Mouse (Mus musculus) olfactory bulb, adult 2 months (tissue): ENCODE data around the gene Fut8. TPM values are rescaled to one million over a fixed set of nuclear protein-coding genes. Genes with fewer than 3 reads are reported as not detected.

Experiments used
- H3K27ac ChIP-seq: fragments of 200-500 bp; 2 replicates; pipeline ENCODE4 v1.5.1; 2012; ENCODE audit warnings: low read depth, low read length; ENCODE audit not compliant: insufficient read depth
- H3K4me1 ChIP-seq: fragments of 200-500 bp; 2 replicates; pipeline ENCODE4 v1.6.1; 2012; ENCODE audit warnings: low read length; ENCODE audit not compliant: control insufficient read depth, insufficient read depth
- H3K4me3 ChIP-seq: fragments of 200-500 bp; 2 replicates; pipeline ENCODE4 v1.5.1; 2012; ENCODE audit warnings: mild to moderate bottlenecking, low read depth, low read length, moderate library complexity; ENCODE audit not compliant: insufficient read depth
- CTCF ChIP-seq: fragments of 200-500 bp; IDR thresholded peaks from 2 replicates; pipeline ENCODE4 v1.5.1; 2012; ENCODE audit warnings: low read depth, mild to moderate bottlenecking, low read length, moderate library complexity; ENCODE audit not compliant: insufficient read depth
- POLR2A ChIP-seq: fragments of 200-500 bp; IDR thresholded peaks from 2 replicates; pipeline ENCODE4 v1.6.1; 2012; ENCODE audit warnings: mild to moderate bottlenecking, low read depth, low read length, moderate library complexity; ENCODE audit not compliant: insufficient read depth
- WGBS: fragments of 180-500 bp; shearing (Covaris S2); methylation state at CpG from one replicate; pipeline ENCODE4 v1.1.7; 2018; 5-methylcytosine and 5-hydroxymethylcytosine counted together
- polyA plus RNA-seq: library from polyadenylated mRNA; stranded (reverse); fragments of >200 nt; gene quantifications from 2 replicates; pipeline ENCODE4 v1.2.4, GENCODE M21; 2012; ENCODE audit warnings: low replicate concordance; ENCODE audit not compliant: missing spikeins, insufficient read depth, insufficient read length

Gene Fut8
- polyA plus RNA-seq, 1 experiment, result 125 TPM

GRCm38 (mm10) chr12:77500439-77501055 is 262.6 kb downstream of the Fut8 start:
- Histone ChIP-seq H3K27ac (no peak overlapping the region), H3K4me3 (no peak overlapping the region), H3K4me1 (no peaks in the 10 kb centered on the region; the same call in 1 of the 2 replicates)
- TF ChIP-seq CTCF (no peak), POLR2A (no peak)
- 92% methylated on average over 5 of the region's 5 CpGs for WGBS

DNA sequence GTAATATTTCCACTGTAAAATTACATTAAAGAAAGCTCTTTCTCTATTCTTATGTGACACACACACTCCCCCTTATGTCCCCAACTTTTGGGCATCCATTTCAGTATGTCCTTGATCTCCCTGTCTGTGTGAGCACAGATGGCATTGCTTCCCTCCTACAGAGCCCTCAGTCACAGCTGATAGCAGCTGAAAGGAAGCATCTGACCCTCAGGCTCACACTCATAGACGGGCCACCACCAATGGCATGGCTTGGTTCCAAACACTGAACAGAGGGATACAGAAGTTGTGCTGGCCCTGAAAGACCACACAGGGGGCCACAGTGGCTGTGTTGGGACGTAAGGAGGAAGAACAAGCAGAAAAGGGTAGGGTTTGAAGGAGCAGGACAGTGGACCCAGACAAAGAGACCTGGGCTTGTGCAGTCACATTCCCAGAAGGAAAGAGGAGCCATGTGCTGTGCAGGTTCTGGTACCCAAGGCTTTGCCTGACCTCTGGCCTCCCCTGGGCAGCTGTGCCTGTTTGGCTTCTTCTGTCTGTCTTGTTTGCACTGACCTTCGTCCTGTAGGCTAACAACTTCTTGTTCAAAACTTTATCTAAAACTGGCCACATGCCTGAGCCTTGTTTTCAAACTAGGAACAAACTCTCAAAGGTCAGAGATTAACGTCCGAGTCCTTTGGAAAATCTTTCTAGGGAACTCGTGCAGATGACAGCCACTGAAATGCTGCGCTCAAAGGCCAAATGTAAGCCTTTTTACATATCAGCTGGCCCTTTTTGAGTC is 263.7 kb downstream of the Fut8 start:
- TF ChIP-seq POLR2A, result no peak
- no peak for TF ChIP-seq CTCF
- Histone ChIP-seq H3K4me1 (no peaks in the 10 kb centered on the region; the same call in 1 of the 2 replicates), H3K27ac (no peak overlapping the region), H3K4me3 (no peak overlapping the region)
- 84% methylated on average over 7 of the region's 7 CpGs for WGBS

GRCm38 (mm10) chr12:77502243-77502642 is 264.3 kb downstream of the Fut8 start:
- Histone ChIP-seq H3K4me1 (no peaks in the 10 kb centered on the region; the same call in 1 of the 2 replicates), H3K27ac (no peak overlapping the region), H3K4me3 (no peak overlapping the region)
- TF ChIP-seq CTCF, result no peak
- WGBS, result 90% methylated on average over 3 of the region's 3 CpGs

DNA sequence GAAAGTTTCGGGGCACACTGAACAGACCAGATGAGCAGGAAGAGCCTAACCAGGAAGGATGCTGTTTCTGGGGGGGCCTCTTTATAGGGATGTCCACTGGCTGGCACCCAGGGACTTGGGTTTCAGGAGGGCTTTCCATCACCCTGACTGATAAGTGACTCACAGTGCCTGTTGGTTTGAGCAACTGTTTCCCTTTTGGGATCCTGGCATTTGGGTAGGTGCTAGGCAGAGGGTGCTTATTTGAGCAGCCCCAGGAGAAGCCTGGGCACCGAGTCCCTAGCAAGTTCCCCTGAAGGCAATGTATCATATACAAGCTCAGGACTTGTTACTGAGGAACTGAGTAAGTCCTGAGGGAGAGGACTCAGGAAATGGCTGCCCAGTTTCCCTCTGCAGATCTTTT is 267.5 kb downstream of the Fut8 start:
- TF ChIP-seq POLR2A, result no peak
- no peak overlapping the region for H3K4me3 ChIP-seq
- no peaks in the 10 kb centered on the region; the same call in 1 of the 2 replicates for H3K4me1 ChIP-seq
- H3K27ac ChIP-seq, result no peak overlapping the region
- WGBS, result 92% methylated on average over 2 of the region's 2 CpGs

- no peak overlapping the region for H3K4me3 ChIP-seq
- H3K27ac ChIP-seq, result no peak overlapping the region
- WGBS, result 95% methylated on average over 24 of the region's 24 CpGs
- TF ChIP-seq CTCF, result no peak
- no peak for TF ChIP-seq POLR2A
- H3K4me1 ChIP-seq, result no peaks in the 10 kb centered on the region
Observed at GRCm38 (mm10) chr12:77507770-77508169, 269.8 kb downstream of the Fut8 start.

DNA sequence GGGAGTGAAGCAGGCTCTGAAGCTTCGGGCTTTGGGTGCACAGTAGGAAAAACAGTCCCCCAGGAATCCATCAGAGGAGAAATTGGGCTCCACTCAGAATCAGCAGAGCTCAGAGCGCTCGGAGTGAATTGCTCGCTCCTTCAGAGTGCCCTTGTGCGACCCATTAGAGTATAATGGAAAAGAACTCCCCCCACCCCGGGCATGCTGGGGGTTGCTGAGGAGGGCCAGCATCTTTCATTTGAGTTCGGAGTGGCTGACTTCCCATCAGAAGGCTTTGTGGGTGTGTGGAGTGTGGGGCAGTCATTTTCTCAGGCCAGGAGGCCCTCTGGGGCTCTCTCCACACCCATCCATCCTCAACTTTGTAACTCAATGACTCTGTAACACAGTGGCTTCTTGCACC is 272.8 kb downstream of the Fut8 start:
- H3K4me1 ChIP-seq, result no peaks in the 10 kb centered on the region
- H3K4me3 ChIP-seq, result no peak overlapping the region
- 81% methylated on average over 7 of the region's 7 CpGs for WGBS
- H3K27ac ChIP-seq, result no peak overlapping the region
- TF ChIP-seq POLR2A, result no peak
- no peak for TF ChIP-seq CTCF

DNA sequence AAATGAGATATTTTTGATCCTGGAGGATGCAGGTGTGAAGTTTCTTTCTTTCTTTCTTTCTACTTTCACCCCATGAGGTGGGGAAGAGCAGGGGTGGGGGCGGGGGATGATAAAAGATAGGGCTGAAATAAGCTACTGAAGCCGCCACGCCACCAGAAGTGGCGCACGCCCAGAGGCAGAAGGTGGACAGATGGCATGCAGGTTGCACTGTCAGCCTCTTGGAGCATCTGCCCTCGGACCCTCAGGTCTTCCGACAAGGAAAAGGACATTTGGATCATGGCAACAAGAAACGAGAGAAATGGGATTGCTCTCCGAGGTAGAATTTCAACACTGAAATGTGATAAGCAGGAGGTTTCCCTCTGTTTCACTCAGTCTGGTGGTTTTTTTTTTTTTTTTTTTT is 273.3 kb downstream of the Fut8 start:
- no peak overlapping the region for H3K27ac ChIP-seq
- no peak for TF ChIP-seq CTCF
- no peak for TF ChIP-seq POLR2A
- WGBS, result 87% methylated on average over 9 of the region's 9 CpGs
- no peaks in the 10 kb centered on the region for H3K4me1 ChIP-seq
- no peak overlapping the region for H3K4me3 ChIP-seq

DNA sequence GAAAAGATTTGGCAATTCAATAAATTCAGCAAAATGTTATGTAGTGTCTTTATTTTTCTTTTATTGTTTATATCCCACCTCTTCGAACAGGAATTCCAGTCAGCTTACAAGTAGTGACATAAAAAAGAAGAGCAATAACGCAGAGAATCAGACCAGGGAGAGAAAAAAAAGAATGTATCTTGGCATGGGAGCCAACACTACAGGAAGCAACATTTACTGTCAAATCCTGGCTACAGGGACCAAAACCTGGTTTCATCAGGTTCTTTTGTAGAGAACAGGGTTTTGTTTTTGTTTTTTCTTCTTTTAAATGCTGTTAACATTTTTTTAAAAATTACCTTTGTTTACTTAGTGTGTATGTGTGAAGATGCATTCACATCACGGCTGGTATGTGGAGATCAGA is 273.7 kb downstream of the Fut8 start:
- no peak for TF ChIP-seq CTCF
- H3K4me3 ChIP-seq, result no peak overlapping the region
- H3K4me1 ChIP-seq, result no peaks in the 10 kb centered on the region
- WGBS, result 83% methylated on average over 3 of the region's 3 CpGs
- no peak overlapping the region for H3K27ac ChIP-seq

DNA sequence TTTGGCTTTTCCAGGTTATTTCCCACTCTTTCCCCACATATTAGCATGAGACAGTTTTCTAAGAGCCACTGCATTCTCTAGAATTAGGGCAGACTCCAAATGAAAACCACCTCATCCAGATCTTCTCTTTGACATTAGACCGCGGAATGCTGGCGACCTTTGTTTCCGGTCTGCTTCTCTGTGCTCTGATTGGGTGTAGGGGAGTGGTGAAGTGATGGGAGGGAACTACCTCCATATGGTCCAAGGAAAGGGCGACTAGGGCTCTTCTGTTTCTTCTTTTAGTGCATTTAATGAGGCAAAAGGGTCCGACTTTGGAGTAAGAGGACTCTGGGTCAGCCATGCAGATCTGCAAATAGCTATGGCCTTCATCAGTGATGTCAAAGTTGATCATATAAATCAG is 278.9 kb downstream of the Fut8 start:
- WGBS, result 89% methylated on average over 6 of the region's 6 CpGs
- Histone ChIP-seq H3K4me1 (no peaks in the 10 kb centered on the region), H3K27ac (no peak overlapping the region), H3K4me3 (no peak overlapping the region)
- TF ChIP-seq POLR2A (no peak), CTCF (no peak)
